Mouse (Mus musculus) lung, postnatal 0 days (tissue): ENCODE results near the gene Cacna1d.

Source experiments
- CTCF ChIP-seq: IDR thresholded peaks from 2 replicates; pipeline ENCODE4 v1.5.1; 2016; ENCODE audit warnings: antibody characterized with exemption, mild to moderate bottlenecking
- EP300 ChIP-seq: IDR thresholded peaks from 2 replicates; pipeline ENCODE4 v1.6.1; 2016; ENCODE audit warnings: antibody characterized with exemption, mild to moderate bottlenecking, control low read depth

DNA sequence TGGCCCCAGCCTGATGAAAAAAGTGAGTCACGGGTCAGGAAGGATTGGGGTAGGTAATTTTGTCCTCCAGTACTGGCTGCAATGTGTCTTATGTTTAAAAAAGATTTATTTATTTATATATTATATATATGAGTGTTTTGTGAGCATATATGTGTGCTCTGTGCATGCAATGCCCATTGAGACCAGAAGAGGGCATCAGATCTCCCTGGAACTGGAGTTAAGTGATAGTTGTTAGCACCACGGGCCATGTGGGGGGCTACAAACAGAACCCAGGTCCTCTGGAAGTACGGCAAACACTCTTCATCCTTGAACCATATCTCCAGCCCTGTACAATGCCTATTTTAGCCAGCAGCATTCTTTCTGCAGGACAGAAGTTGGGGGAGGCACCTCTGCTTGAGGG is 443.2 kb downstream of the Cacna1d start:
- peak; percentile 37 for TF ChIP-seq CTCF
- no peak for TF ChIP-seq EP300
